Mouse (Mus musculus): Measurements from ENCODE around the gene Ccnq.

The Ccnq gene

GRCm38 (mm10) chr11:78750885-78751842 lies at the start of gene Ccnq:
Ccnq (minus strand) TSS chr11:78751729.
- in situ Hi-C loops (cut with MboI; ENCODE audit: low sequenced_read_pairs), result no loop called here

- in situ Hi-C loops (cut with MboI; ENCODE audit: low sequenced_read_pairs), result no loop called here
Measured at GRCm38 (mm10) chr11:78801094-78801493, 49.6 kb upstream of the Ccnq start.

- in situ Hi-C loops (cut with MboI; ENCODE audit: low sequenced_read_pairs), result no loop called here
Measured at GRCm38 (mm10) chr11:78796072-78796729, 44.7 kb upstream of the Ccnq start.

GRCm38 (mm10) chr11:78793116-78793515 lies 41.6 kb upstream of the Ccnq start:
- in situ Hi-C loops (cut with MboI; ENCODE audit: low sequenced_read_pairs), result no loop called here

GRCm38 (mm10) chr11:78792465-78792864 lies 40.9 kb upstream of the Ccnq start:
- in situ Hi-C loops (cut with MboI; ENCODE audit: low sequenced_read_pairs), result no loop called here

- in situ Hi-C loops (cut with MboI; ENCODE audit: low sequenced_read_pairs), result no loop called here
Measured at GRCm38 (mm10) chr11:78792055-78792454, 40.5 kb upstream of the Ccnq start.

- in situ Hi-C loops (cut with MboI; ENCODE audit: low sequenced_read_pairs), result no loop called here
Measured at GRCm38 (mm10) chr11:78791582-78791981, 40.1 kb upstream of the Ccnq start.

- in situ Hi-C loops (cut with MboI; ENCODE audit: low sequenced_read_pairs), result no loop called here
Measured at GRCm38 (mm10) chr11:78789370-78790060, 38.0 kb upstream of the Ccnq start.

GRCm38 (mm10) chr11:78786013-78786431 lies 34.5 kb upstream of the Ccnq start:
- in situ Hi-C loops (cut with MboI; ENCODE audit: low sequenced_read_pairs), result no loop called here

GRCm38 (mm10) chr11:78782791-78783347 lies 31.3 kb upstream of the Ccnq start:
- in situ Hi-C loops (cut with MboI; ENCODE audit: low sequenced_read_pairs), result no loop called here

- in situ Hi-C loops (cut with MboI; ENCODE audit: low sequenced_read_pairs), result no loop called here
Measured at GRCm38 (mm10) chr11:78782326-78782725, 30.8 kb upstream of the Ccnq start.

GRCm38 (mm10) chr11:78780571-78780970 lies 29.0 kb upstream of the Ccnq start:
- in situ Hi-C loops (cut with MboI; ENCODE audit: low sequenced_read_pairs), result no loop called here

GRCm38 (mm10) chr11:78780002-78780401 lies 28.5 kb upstream of the Ccnq start:
- in situ Hi-C loops (cut with MboI; ENCODE audit: low sequenced_read_pairs), result no loop called here

GRCm38 (mm10) chr11:78777851-78778680 lies 26.5 kb upstream of the Ccnq start:
- in situ Hi-C loops (cut with MboI; ENCODE audit: low sequenced_read_pairs), result no loop called here

GRCm38 (mm10) chr11:78771751-78772283 lies 20.3 kb upstream of the Ccnq start:
- in situ Hi-C loops (cut with MboI; ENCODE audit: low sequenced_read_pairs), result no loop called here

- in situ Hi-C loops (cut with MboI; ENCODE audit: low sequenced_read_pairs), result no loop called here
Measured at GRCm38 (mm10) chr11:78770436-78770835, 18.9 kb upstream of the Ccnq start.

GRCm38 (mm10) chr11:78768778-78769177 lies 17.2 kb upstream of the Ccnq start:
- in situ Hi-C loops (cut with MboI; ENCODE audit: low sequenced_read_pairs), result no loop called here

GRCm38 (mm10) chr11:78766069-78766830 lies 14.7 kb upstream of the Ccnq start:
- in situ Hi-C loops (cut with MboI; ENCODE audit: low sequenced_read_pairs), result no loop called here

GRCm38 (mm10) chr11:78764820-78765219 lies 13.3 kb upstream of the Ccnq start:
- in situ Hi-C loops (cut with MboI; ENCODE audit: low sequenced_read_pairs), result no loop called here

Data from CH12F3 (cell line).